Mouse (Mus musculus) lung, embryonic 15.5 days (tissue): Measurements from ENCODE around the gene Myef2. TPM values are rescaled to one million over a fixed set of nuclear protein-coding genes. Genes with fewer than 3 reads are reported as not detected.
A peak's percentile ranks its signal among the peaks of the same experiment; 100 is the strongest.

Experiments
- ATAC-seq: fragments of 200-750 bp; cut with Nextera tagmentation; 2 replicates; pipeline ENCODE4 v1.8.0; 2017; ENCODE audit warnings: moderate number of reproducible peaks, borderline replicate concordance; ENCODE audit not compliant: low FRiP score, low TSS enrichment; ENCODE audit errors: extremely low read depth
- H3K27ac ChIP-seq: fragments of 300-500 bp; sonication (generic); 2 replicates; pipeline ENCODE4 v1.5.1; 2015; ENCODE audit warnings: moderate library complexity, mild to moderate bottlenecking, inconsistent platforms
- H3K27me3 ChIP-seq: fragments of 300-500 bp; sonication (generic); 2 replicates; pipeline ENCODE4 v1.6.1; 2015; ENCODE audit warnings: inconsistent platforms
- H3K36me3 ChIP-seq: fragments of 300-500 bp; sonication (generic); 2 replicates; pipeline ENCODE4 v1.6.1; 2015; ENCODE audit warnings: inconsistent platforms
- H3K4me1 ChIP-seq: fragments of 300-500 bp; sonication (generic); 2 replicates; pipeline ENCODE4 v1.6.1; 2015; ENCODE audit warnings: inconsistent platforms
- H3K4me2 ChIP-seq: fragments of 300-500 bp; sonication (generic); 2 replicates; pipeline ENCODE4 v1.6.1; 2015; ENCODE audit warnings: inconsistent platforms, mild to moderate bottlenecking, moderate library complexity
- H3K4me3 ChIP-seq: fragments of 300-500 bp; sonication (generic); 2 replicates; pipeline ENCODE4 v1.5.1; 2015; ENCODE audit warnings: mild to moderate bottlenecking, inconsistent platforms
- H3K9ac ChIP-seq: fragments of 300-500 bp; sonication (generic); 2 replicates; pipeline ENCODE4 v1.6.1; 2015; ENCODE audit warnings: inconsistent platforms
- H3K9me3 ChIP-seq: fragments of 300-500 bp; sonication (generic); 2 replicates; pipeline ENCODE4 v1.6.1; 2016; ENCODE audit warnings: inconsistent platforms
- WGBS: fragments of 180-500 bp; shearing (Covaris S2); methylation state at CpG from one replicate; pipeline ENCODE4 v1.1.7; 2015; 5-methylcytosine and 5-hydroxymethylcytosine counted together
- polyA plus RNA-seq: library from polyadenylated mRNA; unstranded; fragments of >200 nt; fragmentation: Nextera tagmentation; extraction: Ambion mirVana; gene quantifications from 2 replicates; pipeline ENCODE4 v1.2.1, GENCODE M21; 2015

The Myef2 gene
- polyA plus RNA-seq, result 91.9 and 97.6 TPM in 2 replicates

DNA sequence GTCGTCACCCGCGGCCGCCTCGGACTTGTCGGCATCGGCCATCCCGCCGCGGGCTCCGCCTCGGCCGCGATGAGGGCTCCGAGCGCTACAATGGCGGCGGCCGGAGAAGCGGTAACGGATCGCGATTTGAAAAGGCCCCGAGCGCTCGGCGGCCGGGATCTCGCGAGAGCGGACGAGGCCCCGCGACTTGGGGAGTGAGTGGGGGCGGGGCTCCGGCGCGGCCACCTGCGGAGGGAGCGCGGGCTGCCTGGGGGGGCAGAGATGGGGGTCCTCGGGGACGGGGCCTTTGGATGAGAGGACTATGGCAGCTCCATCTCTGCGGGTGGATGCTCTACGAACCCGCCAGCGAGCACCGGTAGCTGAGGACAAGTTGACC lies at the start of gene Myef2:
TSS of gene Myef2 (minus strand) at position 185 of the 376 bp plus-strand sequence.
- Histone ChIP-seq H3K27ac (peak within 1 kb of the TSS; percentile 87), H3K4me2 (peak within 1 kb of the TSS; percentile 82), H3K27me3 (no peaks in the 10 kb centered on the region), H3K9me3 (no peaks in the 10 kb centered on the region), H3K36me3 (no peaks in the 10 kb centered on the region), H3K4me1 (peaks cover 8% of the 10 kb centered on the region; the same call in 1 of the 2 replicates), H3K4me3 (peak within 1 kb of the TSS; percentile 84), H3K9ac (peak within 1 kb of the TSS; percentile 85)
- WGBS, result under 1% methylated on average over 44 of the region's 48 CpGs
- peak; percentile 88 for ATAC-seq

DNA sequence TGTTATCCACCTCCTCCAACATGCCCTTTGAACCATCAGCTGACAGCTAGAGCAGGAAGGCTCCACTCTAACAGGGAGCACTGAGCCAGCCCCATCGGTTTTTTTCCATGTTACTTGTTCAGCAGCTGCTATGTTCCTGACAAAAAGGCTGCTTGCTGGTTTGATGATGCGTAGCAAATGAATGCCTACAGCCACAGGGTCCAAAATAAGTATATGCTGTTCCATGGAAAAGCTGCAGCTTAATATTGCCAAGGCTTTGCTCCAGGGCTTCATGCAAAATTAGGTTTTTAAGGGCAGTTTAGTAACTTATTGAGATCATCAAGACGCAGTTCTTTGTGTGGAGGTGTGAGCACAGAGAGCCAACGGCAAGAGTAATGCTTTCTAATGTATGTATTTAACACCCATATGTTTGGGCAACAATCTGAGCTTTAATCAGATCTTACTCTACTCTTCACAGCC lies 38.6 kb upstream of the Myef2 start:
- H3K4me1 ChIP-seq, result no peaks in the 10 kb centered on the region
- WGBS, result 75% methylated on average over 4 of the region's 4 CpGs
- no peak overlapping the region for H3K4me2 ChIP-seq
- no peak overlapping the region for H3K27ac ChIP-seq
- H3K36me3 ChIP-seq, result no peaks in the 10 kb centered on the region
- H3K9ac ChIP-seq, result no peak overlapping the region
- H3K4me3 ChIP-seq, result no peak overlapping the region
- H3K9me3 ChIP-seq, result no peaks in the 10 kb centered on the region
- H3K27me3 ChIP-seq, result no peaks in the 10 kb centered on the region
- no peak for ATAC-seq

DNA sequence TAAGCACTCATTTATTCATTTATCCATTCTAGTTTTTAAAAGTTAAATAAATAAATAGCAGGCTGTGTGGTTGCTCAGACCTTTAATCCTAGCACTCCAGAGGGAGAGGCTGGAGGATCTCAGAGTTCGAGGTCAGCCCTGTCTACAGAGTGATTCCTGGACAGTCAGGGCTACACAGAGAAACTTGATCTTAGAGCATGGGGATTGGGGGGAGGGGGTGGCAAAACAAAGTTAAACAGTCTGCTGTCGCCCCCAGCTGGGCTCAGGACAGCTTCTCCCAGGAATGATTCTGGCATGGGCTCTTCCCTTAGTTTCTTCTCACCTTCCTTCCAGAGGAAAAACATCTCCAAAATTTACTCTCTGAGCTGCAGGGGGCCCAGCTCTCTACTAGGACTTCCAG lies 32.0 kb upstream of the Myef2 start:
- no peak for ATAC-seq

DNA sequence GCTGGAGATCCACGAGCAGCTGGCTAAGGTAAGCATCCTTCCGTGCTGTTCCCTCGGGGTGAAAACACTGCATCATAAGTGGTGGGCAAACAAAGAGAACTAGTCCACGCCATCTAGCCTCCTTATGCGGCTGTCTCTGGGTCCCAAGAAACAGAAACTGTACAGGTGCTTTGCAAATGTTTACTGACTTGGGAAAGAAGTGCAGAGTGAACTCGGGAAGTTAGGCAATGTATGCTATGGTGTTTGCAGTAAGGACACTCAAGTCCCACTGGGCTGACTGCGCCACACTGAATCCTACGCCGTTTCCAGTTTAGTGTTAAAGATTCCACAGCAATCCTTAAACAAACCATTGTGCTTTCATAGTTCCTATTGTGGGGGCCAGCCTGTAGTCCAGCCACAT lies 30.8 kb upstream of the Myef2 start:
- Histone ChIP-seq H3K27ac (peak overlapping the region; percentile 55), H3K4me3 (no peak overlapping the region), H3K9me3 (no peaks in the 10 kb centered on the region), H3K4me2 (peak overlapping the region; percentile 36), H3K27me3 (no peaks in the 10 kb centered on the region), H3K4me1 (no peaks in the 10 kb centered on the region), H3K36me3 (no peaks in the 10 kb centered on the region), H3K9ac (no peak overlapping the region)
- 55% methylated on average over 9 of the region's 9 CpGs for WGBS
- ATAC-seq, result peak; percentile 64; the same call in 1 of the 2 replicates

More for the DNA sequence above, 32.0 kb upstream of the Myef2 start:
- H3K36me3 ChIP-seq, result no peaks in the 10 kb centered on the region
- no peak overlapping the region for H3K4me2 ChIP-seq
- no peaks in the 10 kb centered on the region for H3K4me1 ChIP-seq
- H3K27me3 ChIP-seq, result no peaks in the 10 kb centered on the region
- H3K4me3 ChIP-seq, result no peak overlapping the region
- no peak overlapping the region for H3K27ac ChIP-seq
- H3K9me3 ChIP-seq, result no peaks in the 10 kb centered on the region
- H3K9ac ChIP-seq, result no peak overlapping the region
- 11% methylated on average over 2 of the region's 2 CpGs for WGBS

DNA sequence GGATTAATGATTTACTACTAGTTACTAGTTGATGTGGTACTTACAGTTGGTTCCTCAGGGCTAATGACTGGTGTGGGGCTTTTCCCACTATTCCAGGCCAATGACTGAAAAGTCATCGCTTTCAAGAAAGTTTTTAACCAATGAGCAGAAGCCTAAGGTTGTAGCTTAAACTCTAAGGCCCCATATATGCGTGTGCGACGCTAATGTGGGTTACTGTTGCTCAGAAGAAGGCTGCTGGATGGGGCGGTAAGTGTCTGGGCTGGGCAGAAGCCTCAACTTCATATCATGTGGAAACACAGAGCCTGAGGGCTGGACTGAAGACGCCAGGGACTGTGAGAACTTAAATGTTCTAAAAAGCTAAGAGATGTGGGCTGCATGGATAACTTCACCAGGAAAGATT lies 28.9 kb upstream of the Myef2 start, which contains the start of gene Slc12a1:
TSS of gene Slc12a1 (plus strand) at position 118 of the 400 bp plus-strand sequence.
- no peak within 1 kb of the TSS for H3K4me2 ChIP-seq
- H3K36me3 ChIP-seq, result no peaks in the 10 kb centered on the region
- H3K9ac ChIP-seq, result no peak within 1 kb of the TSS
- H3K9me3 ChIP-seq, result no peaks in the 10 kb centered on the region
- no peak for ATAC-seq
- H3K27me3 ChIP-seq, result no peaks in the 10 kb centered on the region
- 82% methylated on average over 6 of the region's 6 CpGs for WGBS
- H3K4me1 ChIP-seq, result no peaks in the 10 kb centered on the region
- no peak within 1 kb of the TSS for H3K27ac ChIP-seq
- H3K4me3 ChIP-seq, result no peak within 1 kb of the TSS

DNA sequence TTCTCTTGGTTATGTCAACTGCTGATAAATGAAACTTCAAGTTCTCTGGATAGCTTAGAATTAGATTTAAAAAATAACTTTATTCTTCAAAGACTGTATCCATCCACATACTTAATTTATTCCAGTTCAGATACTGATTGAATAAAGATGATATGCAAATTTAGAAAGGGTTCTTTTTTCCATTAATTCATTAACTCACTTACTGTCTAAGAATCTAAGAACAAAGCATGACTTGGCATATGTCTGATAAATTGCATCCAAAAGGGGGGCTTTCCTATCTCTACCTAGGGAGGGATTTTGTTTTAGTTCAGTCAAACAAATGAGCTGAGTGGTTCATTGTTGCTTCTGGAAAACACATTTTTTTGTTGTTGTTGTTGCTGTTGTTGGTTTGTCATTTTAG lies 18.9 kb upstream of the Myef2 start:
- no peaks in the 10 kb centered on the region for H3K4me1 ChIP-seq
- no peak for ATAC-seq

DNA sequence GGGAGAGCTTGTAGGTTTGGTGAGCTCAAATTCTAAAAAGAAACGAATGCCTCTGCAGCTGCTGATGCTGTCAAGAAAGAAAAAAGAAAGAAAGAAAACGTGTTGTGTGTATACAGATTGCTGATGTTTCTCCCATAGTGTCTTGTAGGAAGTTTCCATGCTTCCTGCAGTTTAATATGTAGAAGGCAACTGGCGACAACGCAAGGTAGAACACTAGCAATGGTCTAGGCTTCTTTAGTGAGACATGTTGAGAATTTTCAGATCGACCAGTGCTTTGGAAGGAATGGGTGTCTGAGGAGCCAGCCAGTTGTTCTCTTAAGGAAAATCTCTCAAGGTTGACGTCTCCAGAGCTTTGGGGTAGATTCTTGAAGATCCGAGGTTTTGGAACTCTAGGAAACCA lies 13.4 kb upstream of the Myef2 start:
- H3K27ac ChIP-seq, result no peak overlapping the region
- H3K36me3 ChIP-seq, result no peaks in the 10 kb centered on the region
- H3K4me3 ChIP-seq, result peak overlapping the region; percentile 27; the same call in 1 of the 2 replicates
- no peak for ATAC-seq
- no peak overlapping the region for H3K9ac ChIP-seq
- peak overlapping the region; percentile 56 for H3K4me2 ChIP-seq
- no peaks in the 10 kb centered on the region for H3K9me3 ChIP-seq
- 27% methylated on average over 7 of the region's 7 CpGs for WGBS
- H3K4me1 ChIP-seq, result peaks cover 8% of the 10 kb centered on the region
- H3K27me3 ChIP-seq, result no peaks in the 10 kb centered on the region; the same call in 1 of the 2 replicates

More for the DNA sequence above, 18.9 kb upstream of the Myef2 start:
- H3K4me3 ChIP-seq, result no peak overlapping the region
- no peaks in the 10 kb centered on the region for H3K36me3 ChIP-seq
- no peaks in the 10 kb centered on the region for H3K27me3 ChIP-seq
- H3K4me2 ChIP-seq, result no peak overlapping the region
- no peaks in the 10 kb centered on the region for H3K9me3 ChIP-seq
- no peak overlapping the region for H3K9ac ChIP-seq
- no peak overlapping the region for H3K27ac ChIP-seq

DNA sequence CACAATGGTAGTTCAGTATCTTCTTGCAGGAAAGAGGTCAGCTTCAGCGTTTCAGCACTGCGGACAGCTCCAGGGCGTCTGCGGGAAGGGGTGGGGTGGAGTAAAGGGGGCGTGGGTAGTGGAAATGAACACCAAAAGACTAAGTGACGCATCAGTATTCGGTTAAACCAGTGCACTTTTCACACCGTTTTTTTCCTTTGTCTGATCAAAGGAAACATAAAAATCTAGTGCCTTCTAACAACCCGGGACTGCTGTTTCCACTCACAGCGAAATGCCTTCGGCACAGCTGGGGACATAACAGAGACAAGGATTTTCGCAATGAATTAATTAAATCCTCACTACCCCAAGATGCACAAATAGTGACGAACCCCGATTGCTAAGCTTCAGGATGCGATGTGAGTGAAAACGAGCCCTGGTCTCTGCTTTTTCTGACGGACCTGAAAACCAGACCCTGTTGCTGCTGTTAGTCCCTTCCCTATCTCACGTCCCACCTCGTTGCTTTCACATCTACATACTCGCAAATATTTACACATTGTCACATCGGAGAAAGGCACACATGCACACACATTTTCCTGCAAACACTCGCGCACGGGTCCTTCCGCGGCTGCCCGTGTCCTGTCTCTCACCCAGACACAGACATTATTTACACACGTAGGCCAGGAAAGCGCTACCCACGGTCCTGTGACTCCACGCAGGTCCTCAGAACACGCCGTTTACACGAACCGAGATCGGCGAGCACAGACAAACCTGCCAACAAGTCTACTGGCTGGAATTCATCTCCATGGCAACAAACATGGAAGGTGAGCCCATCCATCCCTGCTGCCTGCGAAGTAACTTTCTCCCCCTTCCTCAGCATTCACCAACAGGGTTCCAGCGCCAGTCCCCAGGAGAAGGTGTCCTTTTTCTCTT lies 12.7 kb upstream of the Myef2 start, which contains the start of gene Ctxn2:
TSS of gene Ctxn2 (plus strand) at position 790 of the 909 bp plus-strand sequence.
- ATAC-seq, result peak; percentile 59; the same call in 1 of the 2 replicates

DNA sequence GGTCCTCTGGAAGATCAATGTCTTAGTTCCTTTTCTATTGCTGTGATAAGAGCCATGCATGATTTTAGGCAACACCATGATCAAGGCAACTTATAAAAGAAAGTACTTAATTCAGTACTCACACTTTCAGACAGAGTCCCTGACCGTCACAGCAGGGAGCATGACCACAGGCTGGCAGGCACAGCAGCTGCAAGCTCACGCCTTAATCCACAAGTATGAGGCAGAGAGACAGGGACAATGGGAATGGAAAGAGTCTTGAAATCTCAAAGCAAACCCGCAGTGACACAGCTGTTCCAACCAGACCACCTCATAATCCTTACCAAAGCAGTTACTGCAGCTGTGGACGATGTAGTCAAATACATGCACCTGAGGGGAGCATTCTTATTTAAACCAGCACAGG lies 10.7 kb upstream of the Myef2 start:
- H3K4me3 ChIP-seq, result no peak overlapping the region
- WGBS, result 33% methylated on average over 4 of the region's 4 CpGs

More for the DNA sequence above, 12.7 kb upstream of the Myef2 start, which contains the start of gene Ctxn2:
- Histone ChIP-seq H3K9ac (no peak within 1 kb of the TSS), H3K27ac (no peak within 1 kb of the TSS), H3K9me3 (no peaks in the 10 kb centered on the region), H3K36me3 (no peaks in the 10 kb centered on the region), H3K4me3 (peak within 1 kb of the TSS; percentile 27), H3K4me1 (peaks cover 8% of the 10 kb centered on the region), H3K4me2 (peak within 1 kb of the TSS; percentile 56), H3K27me3 (no peaks in the 10 kb centered on the region; the same call in 1 of the 2 replicates)
- WGBS, result 1% methylated on average over 39 of the region's 39 CpGs

DNA sequence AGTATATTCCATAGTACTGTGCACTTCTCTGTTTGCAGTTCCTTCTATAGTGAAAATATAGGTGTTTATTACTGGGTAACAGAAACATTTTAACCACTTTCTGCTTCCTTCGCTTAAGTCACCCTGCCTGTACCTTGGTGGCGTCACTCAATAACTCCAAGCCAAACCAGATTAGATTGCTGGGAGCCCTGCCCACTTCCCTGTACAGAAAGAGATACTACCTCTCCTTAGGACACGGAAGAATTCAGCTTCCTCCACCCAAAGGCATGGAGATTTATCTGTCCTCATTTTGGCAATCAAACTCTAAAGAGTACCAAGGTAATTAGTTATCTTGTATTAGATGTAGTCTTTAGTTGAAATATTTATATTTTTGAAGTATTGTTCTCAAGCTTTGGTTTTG lies 3.3 kb upstream of the Myef2 start:
- no peak for ATAC-seq
- no peak overlapping the region for H3K4me3 ChIP-seq
- no peak overlapping the region for H3K27ac ChIP-seq
- no peaks in the 10 kb centered on the region for H3K27me3 ChIP-seq
- no peaks in the 10 kb centered on the region for H3K9me3 ChIP-seq
- no peak overlapping the region for H3K9ac ChIP-seq
- H3K4me2 ChIP-seq, result no peak overlapping the region
- no peaks in the 10 kb centered on the region for H3K36me3 ChIP-seq
- peaks cover 4% of the 10 kb centered on the region; the same call in 1 of the 2 replicates for H3K4me1 ChIP-seq
- WGBS, result 67% methylated on average over 3 of the region's 3 CpGs

More for the DNA sequence above, 10.7 kb upstream of the Myef2 start:
- Histone ChIP-seq H3K4me1 (peaks cover 8% of the 10 kb centered on the region), H3K9ac (no peak overlapping the region), H3K27me3 (no peaks in the 10 kb centered on the region; the same call in 1 of the 2 replicates), H3K4me2 (no peak overlapping the region), H3K9me3 (no peaks in the 10 kb centered on the region), H3K36me3 (no peaks in the 10 kb centered on the region), H3K27ac (no peak overlapping the region)
- ATAC-seq, result no peak

DNA sequence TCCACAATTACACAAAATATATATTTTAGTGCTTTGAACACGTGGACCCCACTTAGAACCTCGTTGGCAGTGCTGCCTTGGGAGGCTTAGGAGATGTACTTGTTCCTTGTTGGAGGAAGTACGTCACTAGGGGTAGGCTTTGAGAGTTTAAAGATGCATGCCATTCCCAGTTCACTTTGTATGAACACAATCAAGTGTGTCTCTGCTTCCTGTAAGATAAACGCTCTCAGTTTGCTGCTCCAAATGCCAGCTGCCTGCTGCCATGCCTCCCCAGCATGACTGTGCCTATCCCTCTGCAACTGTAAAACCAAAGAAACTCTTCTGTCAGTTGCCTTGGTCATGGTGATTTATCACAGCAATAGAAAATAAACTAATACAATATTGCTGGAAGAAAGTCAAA lies 2.4 kb upstream of the Myef2 start:
- Histone ChIP-seq H3K27me3 (no peaks in the 10 kb centered on the region), H3K4me3 (no peak overlapping the region), H3K36me3 (no peaks in the 10 kb centered on the region), H3K9me3 (no peaks in the 10 kb centered on the region), H3K9ac (no peak overlapping the region), H3K4me2 (no peak overlapping the region), H3K4me1 (peaks cover 8% of the 10 kb centered on the region; the same call in 1 of the 2 replicates), H3K27ac (no peak overlapping the region)
- ATAC-seq, result no peak
- WGBS, result 21% methylated on average over 4 of the region's 4 CpGs
